Mouse (Mus musculus): Measurements from ENCODE around the gene Rpl4.
"Not testable (repeated sequence)": the region's sequence is repeated elsewhere in the genome, so short reads cannot be mapped to it uniquely, and the experiment has no call there.

Rpl4 gene

DNA sequence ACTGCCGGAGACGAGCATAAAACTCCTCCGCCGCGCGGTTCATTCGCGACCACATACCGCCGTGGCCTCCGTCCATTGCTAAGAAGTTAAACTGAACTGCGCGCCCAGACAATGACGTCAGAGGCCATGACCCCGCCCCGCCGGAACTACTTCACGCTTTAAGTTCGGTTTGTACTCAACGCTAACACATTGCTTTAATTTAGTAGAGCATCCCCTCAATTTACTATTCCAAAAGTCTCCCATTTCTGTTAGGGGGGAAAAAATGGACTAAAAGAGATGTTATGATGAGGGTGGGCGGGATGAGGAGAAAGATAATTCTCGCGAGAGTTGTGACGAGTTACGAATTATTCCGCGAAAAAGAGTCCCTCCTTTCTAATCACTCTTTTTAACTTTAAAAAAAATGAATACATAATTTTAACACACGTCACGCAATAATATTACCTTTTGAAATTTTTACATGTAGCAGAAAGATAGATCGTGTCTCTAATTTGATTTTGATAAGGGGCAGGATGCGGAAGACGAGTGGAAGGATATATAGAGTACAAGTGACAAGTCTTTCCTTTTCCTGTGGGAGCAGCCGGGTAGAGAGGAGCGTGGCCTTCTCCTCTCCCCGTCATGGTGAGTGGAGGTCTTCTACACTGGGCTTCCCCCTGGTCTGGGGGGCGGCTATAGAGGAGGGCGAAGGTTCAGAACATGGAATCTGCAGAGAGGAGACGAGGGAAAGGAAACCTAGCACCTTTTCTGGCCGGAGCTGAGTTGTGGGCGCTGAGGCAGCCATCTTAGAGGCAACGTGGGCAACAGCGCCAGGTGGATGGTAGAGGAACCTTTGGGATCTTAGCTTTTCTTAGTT lies at the start of gene Rpl4, which contains the start of gene Zwilch:
TSS of gene Rpl4 (plus strand) at position 560 of the 850 bp plus-strand sequence.
TSS of gene Zwilch (minus strand) at position 289 of the 850 bp plus-strand sequence.
- peak; percentile 92 for DNase-seq

DNA sequence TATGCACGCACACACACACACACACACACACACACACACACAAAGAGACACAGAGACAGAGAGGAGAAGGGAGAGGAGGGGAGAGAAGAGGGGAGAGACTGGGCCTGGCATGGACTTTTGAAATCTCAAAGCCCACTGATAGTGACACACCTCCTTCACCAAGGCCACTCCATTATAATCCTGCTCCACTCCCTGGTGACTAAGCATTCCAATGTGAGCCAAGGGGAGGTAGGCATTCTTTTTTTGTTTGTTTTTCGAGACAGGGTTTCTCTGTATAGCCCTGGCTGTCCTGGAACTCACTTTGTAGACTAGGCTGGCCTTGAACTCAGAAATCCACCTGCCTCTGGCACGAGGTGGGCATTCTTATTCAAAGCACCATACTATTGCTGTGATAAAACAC lies 48.3 kb upstream of the Rpl4 start:
- DNase-seq: not testable (repeated sequence)

DNA sequence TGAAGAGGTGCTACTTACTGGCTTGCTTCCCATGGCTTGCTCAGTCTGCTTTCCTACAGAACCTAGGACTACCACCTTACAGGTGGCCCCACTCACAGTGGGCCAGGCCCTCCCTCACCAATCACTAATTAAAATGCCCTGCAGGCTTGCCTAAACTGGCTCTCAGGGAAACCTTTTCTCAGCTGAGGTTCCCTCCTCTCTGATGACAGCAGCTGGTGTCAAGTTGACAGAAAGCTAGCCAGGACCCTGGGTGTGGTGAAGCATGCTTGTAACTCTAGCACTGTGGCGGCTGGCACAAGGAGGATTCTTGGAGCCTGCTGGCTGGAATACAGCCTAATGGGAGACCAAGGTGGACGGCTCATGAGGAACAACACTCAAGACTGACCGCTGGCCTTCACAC lies 47.9 kb upstream of the Rpl4 start:
- DNase-seq: no peak

- DNase-seq: no peak
Observed at GRCm38 (mm10) chr9:64126121-64126520, 47.1 kb upstream of the Rpl4 start.

DNA sequence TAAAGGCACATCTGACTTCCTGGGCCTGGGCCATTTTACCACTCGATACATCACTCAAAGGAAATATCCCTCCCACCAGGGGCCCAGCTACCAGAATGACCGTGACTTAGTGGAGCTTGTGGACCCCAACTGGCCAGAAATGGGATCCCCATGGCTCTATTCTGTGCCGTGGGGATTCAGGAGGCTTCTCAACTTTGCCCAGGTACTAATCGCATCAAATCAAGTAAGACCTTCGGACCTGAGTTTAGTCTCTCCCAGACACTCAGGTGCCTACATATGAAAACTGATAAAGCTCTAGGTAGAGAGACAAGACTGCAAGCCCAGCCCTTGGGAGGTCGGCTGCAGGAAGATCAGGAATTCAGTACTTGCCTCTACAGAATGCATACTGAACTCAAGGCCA lies 41.6 kb upstream of the Rpl4 start:
- no peak for DNase-seq

- DNase-seq: peak; percentile 43
Observed at GRCm38 (mm10) chr9:64138896-64139295, 34.3 kb upstream of the Rpl4 start.

GRCm38 (mm10) chr9:64139879-64140278 lies 33.3 kb upstream of the Rpl4 start:
- no peak for DNase-seq

- DNase-seq: no peak
Observed at GRCm38 (mm10) chr9:64156641-64157040, 16.5 kb upstream of the Rpl4 start.

- DNase-seq: no peak
Observed at GRCm38 (mm10) chr9:64160471-64160870, 12.7 kb upstream of the Rpl4 start.

- not testable (repeated sequence) for DNase-seq
Observed at GRCm38 (mm10) chr9:64169967-64170366, 3.2 kb upstream of the Rpl4 start.

DNA sequence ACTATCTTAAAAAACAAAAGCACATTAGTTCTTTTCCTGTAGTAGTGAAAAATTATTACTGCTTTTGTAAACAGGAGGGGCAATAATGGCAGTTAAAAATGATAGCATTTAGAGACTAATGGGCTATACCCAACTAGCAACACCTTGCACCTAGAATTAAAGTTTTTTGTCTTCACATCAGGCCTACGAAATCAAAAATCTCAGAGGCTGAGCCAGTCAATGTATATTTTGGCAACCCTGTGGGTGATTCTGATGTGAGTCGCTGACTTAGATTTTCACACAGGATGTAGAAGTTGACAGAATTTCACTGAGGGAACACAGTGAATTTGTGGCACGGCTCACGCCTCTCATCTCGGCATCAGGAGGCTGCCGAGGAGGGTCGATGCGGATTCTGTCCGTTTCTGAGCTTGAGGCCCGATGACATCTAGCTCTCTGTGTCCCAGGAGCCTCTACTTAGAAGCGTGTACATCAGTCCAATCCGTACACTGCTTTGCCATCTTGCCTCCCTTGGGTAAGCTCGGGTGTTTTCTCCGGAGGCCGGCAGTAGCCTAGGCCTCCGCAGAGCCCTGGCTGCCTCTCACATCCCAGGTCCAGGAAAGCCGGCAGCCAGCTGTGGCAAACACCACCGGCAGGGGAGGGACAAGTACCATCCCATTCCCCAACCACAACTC lies 895 bp upstream of the Rpl4 start:
- no peak for DNase-seq

GRCm38 (mm10) chr9:64173666-64174220 lies 568 bp downstream of the Rpl4 start:
- DNase-seq: no peak

- DNase-seq: no peak
Observed at GRCm38 (mm10) chr9:64174341-64174740, 1.2 kb downstream of the Rpl4 start.

DNA sequence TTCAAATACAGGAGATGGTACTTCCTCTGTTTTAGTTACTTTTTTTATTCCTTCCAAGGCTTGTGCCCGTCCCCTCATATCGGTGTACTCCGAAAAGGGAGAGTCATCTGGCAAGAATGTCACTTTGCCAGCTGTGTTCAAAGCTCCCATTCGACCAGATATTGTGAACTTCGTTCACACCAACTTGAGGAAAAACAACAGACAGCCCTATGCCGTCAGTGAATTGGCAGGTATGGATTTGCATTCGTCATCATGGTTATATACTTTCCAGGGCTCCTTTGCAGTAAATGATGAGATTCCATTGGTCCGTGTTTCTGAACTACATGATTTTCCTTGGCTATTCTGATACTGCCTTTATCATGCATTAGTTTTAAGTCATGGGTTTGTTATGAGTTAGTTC lies 1.6 kb downstream of the Rpl4 start:
- no peak for DNase-seq

- DNase-seq: no peak
Observed at GRCm38 (mm10) chr9:64175378-64175777, 2.2 kb downstream of the Rpl4 start.

- no peak for DNase-seq
Observed at GRCm38 (mm10) chr9:64178610-64178973, 5.4 kb downstream of the Rpl4 start.

GRCm38 (mm10) chr9:64178974-64179646 lies 5.9 kb downstream of the Rpl4 start, which contains the start of gene Snapc5:
Gene Snapc5 (plus strand): TSS chr9:64179274.
- peak; percentile 86 for DNase-seq

GRCm38 (mm10) chr9:64183295-64183694 lies 10.1 kb downstream of the Rpl4 start:
- DNase-seq: not testable (repeated sequence)

DNA sequence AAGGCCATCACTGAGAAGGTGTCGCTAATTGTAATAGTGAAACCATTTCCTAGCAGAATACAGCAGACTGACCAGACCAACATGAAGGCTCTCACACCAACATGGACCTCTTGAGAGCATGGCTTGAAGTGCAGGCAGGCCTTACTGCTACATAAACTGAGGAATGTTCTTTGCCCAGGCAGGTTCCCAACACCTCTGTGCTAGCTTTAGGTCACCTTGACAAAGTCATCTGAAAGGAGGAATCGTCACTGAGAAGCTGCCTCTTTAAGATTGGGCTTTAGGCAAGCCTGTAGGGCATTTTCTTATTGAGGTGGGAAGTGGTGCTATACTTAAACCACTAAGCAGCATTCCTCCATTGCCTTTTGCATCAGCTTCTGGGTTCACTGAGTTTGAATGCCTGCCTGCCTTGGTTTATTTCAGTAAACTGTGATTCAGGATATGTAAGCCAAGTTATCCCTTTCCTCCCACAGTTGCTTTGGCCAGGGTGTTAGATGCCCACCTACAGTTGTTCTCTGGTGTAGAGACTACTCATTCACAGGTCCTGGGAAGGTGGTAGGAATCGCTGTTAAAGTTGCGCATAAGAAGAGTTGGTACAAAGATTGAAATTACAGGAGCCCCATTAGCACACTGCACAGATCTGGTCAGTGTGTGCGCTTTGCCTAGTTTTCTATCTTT lies 11.1 kb downstream of the Rpl4 start:
- no peak for DNase-seq

GRCm38 (mm10) chr9:64193879-64194278 lies 20.7 kb downstream of the Rpl4 start:
- DNase-seq: no peak

DNA sequence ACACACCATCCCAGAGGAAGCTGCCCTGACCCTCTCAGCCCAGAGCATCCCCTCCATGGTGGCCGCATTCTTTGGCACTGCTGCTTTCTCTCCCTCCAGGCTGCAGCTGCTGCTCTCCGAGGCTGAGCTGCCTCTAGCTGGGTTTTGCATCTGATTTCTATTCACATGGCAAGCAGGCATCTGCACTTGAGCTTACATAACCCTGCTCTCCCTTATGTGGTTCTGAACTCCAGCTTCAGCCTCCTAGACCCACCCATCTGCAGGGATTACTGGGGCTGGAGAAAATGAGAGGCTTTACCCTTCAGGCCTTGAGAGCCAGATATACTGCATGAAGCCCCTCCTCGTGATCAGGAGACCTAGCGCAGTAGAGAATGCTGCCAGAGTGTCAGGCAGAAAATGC lies 22.4 kb downstream of the Rpl4 start:
- no peak for DNase-seq

DNA sequence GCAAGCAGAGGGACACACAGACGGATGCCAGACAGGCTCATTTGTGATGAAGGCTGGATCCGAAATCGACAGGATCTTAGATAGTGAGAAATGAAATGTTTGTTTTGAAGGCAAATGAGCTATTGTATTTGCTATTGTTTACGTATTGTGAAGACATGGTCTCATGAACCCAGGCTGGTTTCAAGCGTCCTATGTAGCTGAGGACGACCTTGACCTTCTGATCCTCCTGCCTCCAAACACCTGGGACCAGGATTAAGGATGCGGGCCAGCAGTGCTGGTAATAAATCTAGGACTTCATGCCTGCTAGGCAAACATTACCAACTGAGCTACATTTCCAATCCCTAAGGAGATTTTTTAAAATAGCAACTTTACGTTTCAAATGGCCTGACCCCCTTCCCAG lies 24.3 kb downstream of the Rpl4 start:
- DNase-seq: no peak

Measured in cerebellum, adult 9-10 months (tissue).